Mouse (Mus musculus): ENCODE results near the gene Arfrp1. TPM values are rescaled to one million over a fixed set of nuclear protein-coding genes. Genes with fewer than 3 reads are reported as not detected.

Arfrp1 gene
- total and polyA plus RNA-seq, 2 experiments from 2014 or later, result 25.4 to 77.1 TPM

DNA sequence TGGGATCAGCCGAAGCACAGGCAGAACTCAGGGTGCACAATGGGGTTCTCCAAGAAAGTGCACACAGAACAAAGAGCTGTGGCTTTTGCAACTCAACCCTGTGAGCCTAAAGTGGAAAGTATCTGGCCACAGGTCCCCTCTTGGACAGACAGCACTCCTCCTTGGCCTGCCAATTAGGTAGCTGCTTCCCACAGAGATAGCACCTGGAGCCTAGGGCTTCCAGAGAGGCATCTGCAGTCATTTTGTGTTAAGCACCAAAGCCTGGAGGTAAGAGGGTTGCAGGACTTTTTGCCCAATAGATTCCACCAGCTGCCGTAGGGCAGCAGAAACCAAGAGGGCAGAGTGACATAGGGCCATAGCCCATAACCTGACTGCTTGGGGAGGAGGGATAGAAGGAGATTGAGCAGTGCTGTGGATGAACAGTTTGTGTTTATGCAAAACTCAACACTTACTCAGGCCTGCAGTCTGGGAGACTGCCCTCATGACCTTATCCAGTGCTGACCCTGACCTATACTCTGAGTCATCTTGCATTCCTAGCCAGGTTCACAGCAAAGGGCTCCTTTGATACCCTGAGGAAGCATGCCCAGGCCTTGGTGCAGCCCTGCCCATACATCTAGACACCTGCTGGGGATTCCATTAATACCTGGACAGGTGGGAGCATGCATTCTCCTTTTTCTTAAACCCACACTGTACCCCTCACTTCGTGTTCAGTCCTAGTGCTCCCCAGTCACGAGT is 25.1 kb upstream of the Arfrp1 start:
- Histone ChIP-seq H3K9me3 (ENCODE audit: low read length) (no peaks in the 10 kb centered on the region), H3K4me2 (ENCODE audit: low read depth, low read length, poor library complexity, severe bottlenecking) (no peak overlapping the region), H3K36me3 (ENCODE audit: insufficient read depth, low read length) (peaks cover 34% of the 10 kb centered on the region), H3K9ac (replicated peaks; ENCODE audit: low read length, poor library complexity, severe bottlenecking) (no peak overlapping the region), H3K4me1 (ENCODE audit: insufficient read depth, low read length) (no peaks in the 10 kb centered on the region), H3K4me3 (ENCODE audit: low read depth, low read length) (no peak overlapping the region), H3K27ac (ENCODE audit: low read depth, low read length) (no peak overlapping the region), H3K27me3 (ENCODE audit: insufficient read depth, low read length) (no peaks in the 10 kb centered on the region)
- WGBS, result 73% methylated on average over 4 of the region's 4 CpGs
- no peak for TF ChIP-seq CTCF (IDR thresholded peaks at IDR 0.05)
- no peak for ATAC-seq (ENCODE audit: low FRiP score)
- DNase-seq (ENCODE audit: low spot score), result no peak

DNA sequence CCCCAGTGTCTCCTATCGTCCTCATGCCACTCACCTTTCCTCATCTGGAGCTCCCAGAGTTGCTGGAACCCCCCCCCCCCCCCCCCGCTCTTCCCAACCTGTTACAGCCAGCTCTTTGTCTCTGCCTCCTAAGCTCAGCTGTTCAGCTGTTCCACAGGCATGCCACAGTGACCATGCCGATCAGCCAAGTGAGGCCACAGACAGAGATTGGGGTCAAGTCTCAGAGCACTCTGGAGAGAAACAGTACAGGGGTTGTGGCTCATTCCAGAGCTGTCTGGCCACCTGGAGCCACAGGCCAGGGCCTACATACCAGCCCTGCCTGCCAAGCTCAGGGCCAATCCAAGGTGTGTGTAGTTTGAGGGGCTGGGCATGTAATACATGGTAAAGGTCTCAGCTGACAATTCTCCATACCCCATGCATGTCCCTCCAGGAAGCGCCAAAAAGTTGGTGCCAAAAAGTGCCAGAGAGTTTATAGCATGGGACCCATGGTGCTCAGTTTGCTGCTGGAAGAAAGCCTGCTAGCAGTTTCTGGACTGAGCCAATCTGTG is 21.5 kb upstream of the Arfrp1 start:
- Histone ChIP-seq H3K4me2 (ENCODE audit: low read depth, low read length, poor library complexity, severe bottlenecking) (no peak overlapping the region), H3K27me3 (ENCODE audit: insufficient read depth, low read length) (no peaks in the 10 kb centered on the region), H3K4me1 (ENCODE audit: insufficient read depth, low read length) (no peaks in the 10 kb centered on the region), H3K9me3 (ENCODE audit: low read length) (no peaks in the 10 kb centered on the region), H3K36me3 (ENCODE audit: insufficient read depth, low read length) (peaks cover 37% of the 10 kb centered on the region), H3K27ac (ENCODE audit: low read depth, low read length) (no peak overlapping the region), H3K4me3 (ENCODE audit: low read depth, low read length) (no peak overlapping the region), H3K9ac (replicated peaks; ENCODE audit: low read length, poor library complexity, severe bottlenecking) (no peak overlapping the region)
- ATAC-seq (ENCODE audit: low FRiP score) (no peak), DNase-seq (ENCODE audit: low spot score) (no peak)
- no peak for TF ChIP-seq CTCF (IDR thresholded peaks at IDR 0.05)
- WGBS, result 88% methylated on average over 3 of the region's 4 CpGs

DNA sequence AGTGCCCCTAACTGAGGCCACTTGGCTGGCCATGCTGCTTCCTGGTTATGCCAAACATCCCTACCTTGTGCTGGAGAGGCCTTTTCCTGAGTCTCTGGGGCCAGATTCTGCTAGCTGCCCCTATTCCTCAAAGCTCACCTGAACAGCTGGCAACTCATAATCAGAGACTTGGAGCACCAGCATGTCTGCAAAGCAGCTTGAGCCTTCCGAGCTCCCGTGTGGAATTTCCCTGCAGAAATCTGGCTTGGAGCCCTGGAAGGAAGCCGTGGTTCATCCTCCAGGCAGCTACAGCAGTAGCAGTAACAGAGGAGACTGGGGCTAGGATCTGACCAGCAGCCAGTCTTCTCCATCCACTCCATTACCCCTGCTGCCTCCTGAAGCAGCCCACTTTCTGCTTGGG is 20.7 kb upstream of the Arfrp1 start:
- Histone ChIP-seq H3K4me3 (ENCODE audit: low read depth, low read length) (no peak overlapping the region), H3K27ac (ENCODE audit: low read depth, low read length) (no peak overlapping the region), H3K9ac (replicated peaks; ENCODE audit: low read length, poor library complexity, severe bottlenecking) (no peak overlapping the region), H3K27me3 (ENCODE audit: insufficient read depth, low read length) (no peaks in the 10 kb centered on the region), H3K36me3 (ENCODE audit: insufficient read depth, low read length) (peaks cover 38% of the 10 kb centered on the region), H3K4me1 (ENCODE audit: insufficient read depth, low read length) (no peaks in the 10 kb centered on the region), H3K9me3 (ENCODE audit: low read length) (no peaks in the 10 kb centered on the region), H3K4me2 (ENCODE audit: low read depth, low read length, poor library complexity, severe bottlenecking) (no peak overlapping the region)
- ATAC-seq (ENCODE audit: low FRiP score), result no peak
- TF ChIP-seq CTCF (IDR thresholded peaks at IDR 0.05), result no peak
- WGBS, result 82% methylated on average over 3 of the region's 3 CpGs
- DNase-seq (ENCODE audit: low spot score), result peak; percentile 40

DNA sequence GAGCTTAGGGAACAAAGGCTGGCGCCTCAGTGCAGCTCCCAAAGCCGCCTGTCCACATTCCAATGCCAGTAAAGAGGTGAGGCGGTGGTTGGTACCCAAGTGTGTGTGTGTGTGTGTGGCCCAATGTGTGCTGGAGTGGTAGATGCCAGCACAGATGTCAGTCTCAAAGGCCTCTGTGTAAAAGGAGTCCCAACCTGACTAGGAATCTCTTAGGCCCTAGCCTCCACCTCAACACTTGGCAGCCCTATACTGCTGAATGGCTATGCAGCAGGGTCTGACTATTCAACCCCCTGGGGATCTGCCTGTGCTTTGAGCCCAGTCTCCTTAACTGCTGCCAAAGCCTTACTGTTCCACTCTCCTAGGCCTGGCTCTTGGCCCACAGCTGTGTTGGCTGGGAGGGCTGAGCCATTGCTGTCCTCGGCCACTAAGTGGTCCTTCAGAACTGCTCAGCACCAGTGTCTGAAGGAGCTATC is 19.8 kb upstream of the Arfrp1 start:
- WGBS, result 78% methylated on average over 4 of the region's 4 CpGs
- no peak for TF ChIP-seq CTCF (IDR thresholded peaks at IDR 0.05)
- Histone ChIP-seq H3K9ac (replicated peaks; ENCODE audit: low read length, poor library complexity, severe bottlenecking) (no peak overlapping the region), H3K27ac (ENCODE audit: low read depth, low read length) (no peak overlapping the region), H3K4me3 (ENCODE audit: low read depth, low read length) (no peak overlapping the region), H3K36me3 (ENCODE audit: insufficient read depth, low read length) (peaks cover 40% of the 10 kb centered on the region), H3K27me3 (ENCODE audit: insufficient read depth, low read length) (no peaks in the 10 kb centered on the region), H3K9me3 (ENCODE audit: low read length) (no peaks in the 10 kb centered on the region), H3K4me2 (ENCODE audit: low read depth, low read length, poor library complexity, severe bottlenecking) (no peak overlapping the region), H3K4me1 (ENCODE audit: insufficient read depth, low read length) (no peaks in the 10 kb centered on the region)
- ATAC-seq (ENCODE audit: low FRiP score) (peak; percentile 56), DNase-seq (ENCODE audit: low spot score) (peak; percentile 84)

DNA sequence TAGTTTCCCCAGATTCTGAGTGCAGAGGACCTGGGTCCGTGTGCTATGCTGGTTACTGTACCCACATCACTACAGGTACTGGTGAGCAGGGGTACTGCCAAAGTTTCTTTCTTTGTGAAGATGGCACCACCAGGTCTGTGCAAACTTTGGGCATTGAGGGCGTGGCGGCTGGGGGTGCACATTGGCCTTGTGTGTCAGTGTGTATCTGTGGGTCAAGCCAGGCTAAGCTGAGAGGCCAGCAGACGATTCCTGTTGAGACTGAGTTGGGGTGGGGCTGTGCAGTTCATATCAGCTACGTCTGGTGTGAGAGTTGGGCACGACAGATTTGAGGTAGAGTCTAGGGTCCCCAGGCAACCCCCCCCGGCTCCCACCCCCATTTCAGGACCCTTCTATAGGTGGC is 19.3 kb upstream of the Arfrp1 start:
- Histone ChIP-seq H3K9ac (replicated peaks; ENCODE audit: low read length, poor library complexity, severe bottlenecking) (no peak overlapping the region), H3K27me3 (ENCODE audit: insufficient read depth, low read length) (no peaks in the 10 kb centered on the region), H3K4me1 (ENCODE audit: insufficient read depth, low read length) (no peaks in the 10 kb centered on the region), H3K4me3 (ENCODE audit: low read depth, low read length) (no peak overlapping the region), H3K9me3 (ENCODE audit: low read length) (no peaks in the 10 kb centered on the region), H3K4me2 (ENCODE audit: low read depth, low read length, poor library complexity, severe bottlenecking) (no peak overlapping the region), H3K36me3 (ENCODE audit: insufficient read depth, low read length) (peaks cover 45% of the 10 kb centered on the region), H3K27ac (ENCODE audit: low read depth, low read length) (no peak overlapping the region)
- 86% methylated on average over 7 of the region's 7 CpGs for WGBS
- no peak for TF ChIP-seq CTCF (IDR thresholded peaks at IDR 0.05)
- DNase-seq (ENCODE audit: low spot score), result no peak
- peak; percentile 21; the same call in 1 of the 2 replicates for ATAC-seq (ENCODE audit: low FRiP score)

DNA sequence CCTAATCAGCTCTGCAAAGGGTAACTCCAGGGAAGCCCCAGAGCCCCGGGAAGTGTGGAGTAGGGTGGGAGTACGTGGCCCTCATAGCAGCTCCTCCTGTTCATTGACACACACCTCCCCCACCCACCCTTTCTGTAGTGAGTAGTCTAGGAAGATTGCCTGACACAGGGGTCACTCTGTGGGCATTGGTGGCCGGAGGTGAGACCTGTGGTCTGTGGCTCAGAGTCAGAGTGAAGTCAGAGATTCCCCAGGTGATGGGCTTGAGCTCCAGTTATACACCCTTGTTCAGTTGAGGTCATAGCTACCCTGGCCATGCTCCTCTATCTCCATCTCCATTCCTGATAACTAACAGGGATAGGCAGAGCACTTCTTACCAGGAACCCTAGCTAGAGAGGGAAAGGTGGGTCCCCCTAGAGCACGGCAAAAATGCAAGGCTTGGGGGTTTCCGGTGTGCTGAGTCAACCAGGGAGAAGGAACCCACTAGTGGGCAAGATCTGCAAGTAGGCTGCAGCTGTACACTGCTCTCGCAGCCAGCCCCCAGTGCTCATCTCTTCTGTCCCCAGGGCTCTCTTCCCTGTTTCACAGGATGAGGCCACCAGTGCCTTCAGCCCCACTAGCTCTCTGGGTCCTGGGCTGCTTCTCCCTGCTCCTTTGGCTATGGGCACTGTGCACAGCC is 16.6 kb upstream of the Arfrp1 start:
- ATAC-seq (ENCODE audit: low FRiP score) (no peak), DNase-seq (ENCODE audit: low spot score) (no peak)
- TF ChIP-seq CTCF (IDR thresholded peaks at IDR 0.05), result no peak
- H3K36me3 ChIP-seq (ENCODE audit: insufficient read depth, low read length), result peaks cover 58% of the 10 kb centered on the region
- H3K4me1 ChIP-seq (ENCODE audit: insufficient read depth, low read length), result no peaks in the 10 kb centered on the region
- 96% methylated on average over 6 of the region's 6 CpGs for WGBS
- H3K9ac ChIP-seq (replicated peaks; ENCODE audit: low read length, poor library complexity, severe bottlenecking), result no peak overlapping the region
- H3K27me3 ChIP-seq (ENCODE audit: insufficient read depth, low read length), result no peaks in the 10 kb centered on the region
- H3K9me3 ChIP-seq (ENCODE audit: low read length), result no peaks in the 10 kb centered on the region
- H3K27ac ChIP-seq (ENCODE audit: low read depth, low read length), result no peak overlapping the region
- H3K4me3 ChIP-seq (ENCODE audit: low read depth, low read length), result no peak overlapping the region
- no peak overlapping the region for H3K4me2 ChIP-seq (ENCODE audit: low read depth, low read length, poor library complexity, severe bottlenecking)

All from midbrain, postnatal 0 days (tissue).